Mouse (Mus musculus) forebrain, embryonic 12.5 days (tissue): Measurements from ENCODE around the gene Tcf15. TPM values are rescaled to one million over a fixed set of nuclear protein-coding genes. Genes with fewer than 3 reads are reported as not detected.
A peak's percentile ranks its signal among the peaks of the same experiment; 100 is the strongest.

Source experiments
- ATAC-seq: fragments of 200-750 bp; cut with Nextera tagmentation; 2 replicates; pipeline ENCODE4 v1.8.0; 2017; ENCODE audit warnings: moderate TSS enrichment; ENCODE audit not compliant: low FRiP score
- H3K27ac ChIP-seq: fragments of 300-500 bp; sonication (generic); 2 replicates; pipeline ENCODE4 v1.5.1; 2016; ENCODE audit warnings: mild to moderate bottlenecking
- H3K27me3 ChIP-seq: fragments of 300-500 bp; sonication (generic); 2 replicates; pipeline ENCODE4 v1.6.1; 2016; ENCODE audit warnings: mild to moderate bottlenecking
- H3K36me3 ChIP-seq: fragments of 300-500 bp; sonication (generic); replicated peaks from 2 replicates; pipeline ENCODE4 v1.6.1; 2016; ENCODE audit warnings: mild to moderate bottlenecking
- H3K4me1 ChIP-seq: fragments of 300-500 bp; sonication (generic); 2 replicates; pipeline ENCODE4 v1.6.1; 2016
- H3K4me2 ChIP-seq: fragments of 300-500 bp; sonication (generic); 2 replicates; pipeline ENCODE4 v1.6.1; 2016; ENCODE audit warnings: mild to moderate bottlenecking, moderate library complexity
- H3K4me3 ChIP-seq: fragments of 300-500 bp; sonication (generic); replicated peaks from 2 replicates; pipeline ENCODE4 v1.5.1; 2016; ENCODE audit warnings: mild to moderate bottlenecking
- H3K9ac ChIP-seq: fragments of 300-500 bp; sonication (generic); 2 replicates; pipeline ENCODE4 v1.6.1; 2016; ENCODE audit warnings: mild to moderate bottlenecking
- H3K9me3 ChIP-seq: fragments of 300-500 bp; sonication (generic); 2 replicates; pipeline ENCODE4 v1.6.1; 2016
- WGBS: fragments of 180-500 bp; shearing (Covaris S2); methylation state at CpG from one replicate; pipeline ENCODE4 v1.1.7; 2016; 5-methylcytosine and 5-hydroxymethylcytosine counted together
- polyA plus RNA-seq: library from polyadenylated mRNA; unstranded; fragments of >200 nt; fragmentation: Nextera tagmentation; extraction: Ambion mirVana; gene quantifications from 2 replicates; pipeline ENCODE4 v1.2.1, GENCODE M21; 2016

The Tcf15 gene
- polyA plus RNA-seq, 1 experiment from 2014 or later = 3.0 TPM

DNA sequence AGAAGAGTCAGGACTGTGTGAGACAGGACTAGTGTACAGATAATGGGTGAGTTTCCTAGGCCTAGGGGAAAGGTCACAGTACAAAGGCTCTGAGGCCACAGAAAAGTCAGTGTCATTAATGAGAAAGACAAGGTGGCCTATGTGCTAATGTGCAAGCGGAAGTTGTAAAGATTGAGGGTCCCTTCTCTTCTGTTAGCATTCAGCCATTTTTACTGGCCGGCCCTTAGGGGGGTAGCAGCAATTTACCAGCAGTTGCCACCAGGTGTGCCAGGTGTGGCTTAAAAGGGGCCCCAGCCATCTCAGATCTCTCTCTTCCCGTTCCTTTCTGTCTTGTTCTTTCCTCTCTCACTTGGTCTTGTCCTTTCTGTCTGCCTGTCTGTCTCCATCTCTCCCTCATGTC, 35.0 kb downstream of the Tcf15 start:
- 0 out of 2 replicates have a peak, but pooled peaks cover 7% of the 10 kb centered on the region for H3K27me3 ChIP-seq
- H3K9me3 ChIP-seq = no peaks in the 10 kb centered on the region; the same call in 1 of the 2 replicates
- H3K27ac ChIP-seq = no peak overlapping the region
- H3K9ac ChIP-seq = no peak overlapping the region
- 74% methylated on average over 3 of the region's 3 CpGs for WGBS
- ATAC-seq = no peak
- H3K4me3 ChIP-seq = no peak overlapping the region
- H3K4me1 ChIP-seq = peaks cover 6% of the 10 kb centered on the region
- H3K4me2 ChIP-seq = no peak overlapping the region
- no peaks in the 10 kb centered on the region for H3K36me3 ChIP-seq

DNA sequence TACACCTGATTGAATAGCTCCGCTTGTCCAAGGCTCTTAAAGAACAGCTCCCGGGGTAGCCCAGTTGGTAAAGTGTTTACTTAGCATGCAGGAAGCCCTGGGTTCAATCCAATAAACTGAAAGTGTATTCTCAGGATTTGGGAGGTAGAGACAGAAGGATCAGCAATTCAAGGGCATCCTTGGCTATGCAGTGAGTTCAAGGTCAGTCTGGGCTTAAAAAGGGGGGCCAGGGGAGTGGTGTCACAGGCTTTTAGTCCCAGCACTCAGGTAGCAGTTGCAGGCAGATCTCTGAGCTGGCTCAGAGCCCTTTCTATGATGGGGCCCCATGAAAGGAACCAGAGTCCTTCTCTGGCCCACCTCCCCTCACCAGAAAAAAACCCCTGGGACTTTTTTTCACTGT, 35.9 kb downstream of the Tcf15 start:
- Histone ChIP-seq H3K9me3 (no peaks in the 10 kb centered on the region; the same call in 1 of the 2 replicates), H3K27me3 (0 out of 2 replicates have a peak, but pooled peaks cover 7% of the 10 kb centered on the region), H3K36me3 (no peaks in the 10 kb centered on the region), H3K4me1 (peaks cover 6% of the 10 kb centered on the region), H3K4me2 (no peak overlapping the region), H3K9ac (no peak overlapping the region), H3K27ac (no peak overlapping the region), H3K4me3 (no peak overlapping the region)
- 87% methylated on average over 2 of the region's 2 CpGs for WGBS
- no peak for ATAC-seq

DNA sequence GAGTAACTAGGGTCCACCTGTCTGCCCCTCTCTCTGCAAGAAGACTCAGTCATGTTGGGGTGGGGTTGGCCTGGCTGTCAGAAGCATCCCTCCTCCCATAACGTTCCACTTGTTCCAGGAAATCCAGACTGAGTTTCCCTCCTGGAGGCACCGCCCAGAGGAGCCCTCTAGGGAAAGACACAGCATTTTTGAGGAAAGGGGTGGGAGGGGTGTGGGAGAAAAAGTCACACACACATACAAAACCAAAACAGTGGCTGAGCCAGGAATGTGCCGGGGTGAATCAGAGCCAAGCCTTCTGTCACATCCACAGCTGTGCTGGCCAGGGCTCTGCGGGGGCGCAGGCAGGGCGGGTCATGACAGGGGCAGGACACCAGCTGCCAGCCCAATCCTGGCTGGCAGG, 37.0 kb downstream of the Tcf15 start:
- peak overlapping the region; percentile 25; the same call in 1 of the 2 replicates for H3K9ac ChIP-seq
- H3K4me3 ChIP-seq = no peak overlapping the region
- peaks cover 6% of the 10 kb centered on the region for H3K4me1 ChIP-seq
- 0 out of 2 replicates have a peak, but pooled peaks cover 7% of the 10 kb centered on the region for H3K27me3 ChIP-seq
- H3K4me2 ChIP-seq = no peak overlapping the region
- WGBS = 78% methylated on average over 6 of the region's 6 CpGs
- no peak for ATAC-seq
- H3K36me3 ChIP-seq = no peaks in the 10 kb centered on the region
- no peaks in the 10 kb centered on the region for H3K9me3 ChIP-seq
- H3K27ac ChIP-seq = no peak overlapping the region

DNA sequence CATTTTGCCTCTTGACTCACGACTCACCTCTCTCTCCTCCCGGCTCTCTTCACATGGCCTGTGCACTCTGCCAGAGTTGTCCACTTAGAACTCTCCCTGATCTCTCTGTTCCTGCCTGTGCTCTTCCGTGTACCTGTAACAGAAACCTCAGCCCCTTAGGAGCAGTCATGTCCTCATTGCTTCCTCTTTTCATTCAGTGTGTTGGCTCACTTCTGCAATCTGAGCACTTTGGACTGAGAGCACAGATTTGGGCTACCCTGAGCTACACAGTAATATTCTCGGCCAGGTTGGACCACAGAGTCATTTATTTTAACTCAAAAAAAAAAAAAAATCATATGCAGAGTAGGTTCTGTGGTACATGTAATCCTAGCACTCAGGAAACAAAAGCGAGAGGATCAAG, 43.8 kb downstream of the Tcf15 start:
- H3K9me3 ChIP-seq = no peaks in the 10 kb centered on the region
- H3K36me3 ChIP-seq = no peaks in the 10 kb centered on the region
- ATAC-seq = no peak
- H3K4me2 ChIP-seq = no peak overlapping the region
- no peak overlapping the region for H3K27ac ChIP-seq
- H3K4me3 ChIP-seq = no peak overlapping the region
- H3K4me1 ChIP-seq = no peaks in the 10 kb centered on the region
- H3K27me3 ChIP-seq = no peaks in the 10 kb centered on the region
- 77% methylated on average over 5 of the region's 5 CpGs for WGBS
- H3K9ac ChIP-seq = no peak overlapping the region

DNA sequence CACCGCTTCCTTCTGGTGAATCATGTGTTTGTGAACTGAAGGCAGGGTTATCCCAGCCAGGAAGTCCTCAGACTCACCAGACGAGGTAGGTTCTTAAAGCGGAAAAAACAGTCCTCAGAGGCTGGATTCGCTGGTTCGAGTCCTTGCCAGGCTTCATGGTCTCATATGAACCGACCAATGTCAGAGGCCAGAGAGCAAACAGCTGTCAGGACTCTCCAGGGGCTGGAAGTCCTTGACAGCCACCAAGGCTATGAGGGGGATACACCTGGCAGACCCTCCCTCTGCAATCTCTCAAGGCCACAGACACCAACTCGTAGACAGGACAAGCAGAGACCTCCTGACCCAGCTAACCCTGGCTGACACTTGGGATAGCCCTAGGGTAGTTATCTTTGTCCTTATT, 45.9 kb downstream of the Tcf15 start:
- Histone ChIP-seq H3K36me3 (no peaks in the 10 kb centered on the region), H3K4me1 (no peaks in the 10 kb centered on the region), H3K9me3 (no peaks in the 10 kb centered on the region), H3K4me3 (no peak overlapping the region), H3K9ac (no peak overlapping the region), H3K4me2 (no peak overlapping the region), H3K27me3 (no peaks in the 10 kb centered on the region), H3K27ac (no peak overlapping the region)
- no peak for ATAC-seq
- WGBS = 75% methylated on average over 7 of the region's 7 CpGs

DNA sequence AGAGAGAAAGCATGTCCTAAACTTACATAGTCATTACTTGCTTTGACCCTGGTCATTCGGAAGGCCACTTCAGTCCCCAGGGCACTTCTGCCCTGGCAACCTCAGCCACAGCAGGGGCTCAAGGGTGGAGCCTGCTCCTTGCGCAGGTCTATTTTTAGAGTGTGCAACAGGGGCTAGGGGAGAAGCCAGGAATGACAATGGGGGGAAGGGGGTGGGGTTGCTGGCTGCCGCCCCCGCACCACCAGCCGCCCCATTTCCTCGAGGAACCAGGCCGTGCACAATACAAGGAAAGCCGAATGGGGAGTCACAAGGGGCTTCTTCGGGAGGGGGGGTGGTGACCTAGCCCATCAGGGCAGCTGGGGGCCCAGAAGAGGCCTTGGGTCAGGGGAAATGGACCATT, 46.3 kb downstream of the Tcf15 start:
- H3K27me3 ChIP-seq = no peaks in the 10 kb centered on the region
- WGBS = 58% methylated on average over 9 of the region's 9 CpGs
- H3K9me3 ChIP-seq = no peaks in the 10 kb centered on the region
- no peak for ATAC-seq
- no peaks in the 10 kb centered on the region for H3K36me3 ChIP-seq
- no peak overlapping the region for H3K4me2 ChIP-seq
- H3K4me3 ChIP-seq = no peak overlapping the region
- H3K4me1 ChIP-seq = no peaks in the 10 kb centered on the region
- H3K9ac ChIP-seq = no peak overlapping the region
- H3K27ac ChIP-seq = no peak overlapping the region

DNA sequence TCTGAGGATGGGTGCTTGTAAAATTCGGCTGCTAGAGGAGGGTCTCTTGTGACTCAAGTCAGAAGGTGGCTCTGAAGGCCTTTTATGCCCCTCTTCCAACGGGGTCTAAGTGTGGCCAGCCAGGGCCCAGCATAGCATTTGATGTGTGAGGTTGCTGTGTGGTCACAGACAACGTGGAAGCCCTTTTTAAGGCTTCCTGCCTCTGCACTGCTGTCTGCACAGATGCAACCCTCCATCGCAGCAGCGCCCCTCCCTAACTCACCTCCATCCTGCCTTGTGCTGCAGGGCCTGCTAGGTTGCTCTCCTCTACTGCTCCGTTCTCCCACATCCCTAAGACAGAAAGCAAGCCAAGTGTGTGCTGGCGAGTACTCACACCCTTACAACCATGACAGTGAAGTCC, 46.8 kb downstream of the Tcf15 start:
- H3K9me3 ChIP-seq = no peaks in the 10 kb centered on the region
- no peaks in the 10 kb centered on the region for H3K27me3 ChIP-seq
- H3K36me3 ChIP-seq = no peaks in the 10 kb centered on the region
- no peak overlapping the region for H3K4me3 ChIP-seq
- no peak for ATAC-seq
- no peak overlapping the region for H3K9ac ChIP-seq
- no peak overlapping the region for H3K27ac ChIP-seq
- H3K4me2 ChIP-seq = no peak overlapping the region
- 73% methylated on average over 7 of the region's 7 CpGs for WGBS
- no peaks in the 10 kb centered on the region for H3K4me1 ChIP-seq

DNA sequence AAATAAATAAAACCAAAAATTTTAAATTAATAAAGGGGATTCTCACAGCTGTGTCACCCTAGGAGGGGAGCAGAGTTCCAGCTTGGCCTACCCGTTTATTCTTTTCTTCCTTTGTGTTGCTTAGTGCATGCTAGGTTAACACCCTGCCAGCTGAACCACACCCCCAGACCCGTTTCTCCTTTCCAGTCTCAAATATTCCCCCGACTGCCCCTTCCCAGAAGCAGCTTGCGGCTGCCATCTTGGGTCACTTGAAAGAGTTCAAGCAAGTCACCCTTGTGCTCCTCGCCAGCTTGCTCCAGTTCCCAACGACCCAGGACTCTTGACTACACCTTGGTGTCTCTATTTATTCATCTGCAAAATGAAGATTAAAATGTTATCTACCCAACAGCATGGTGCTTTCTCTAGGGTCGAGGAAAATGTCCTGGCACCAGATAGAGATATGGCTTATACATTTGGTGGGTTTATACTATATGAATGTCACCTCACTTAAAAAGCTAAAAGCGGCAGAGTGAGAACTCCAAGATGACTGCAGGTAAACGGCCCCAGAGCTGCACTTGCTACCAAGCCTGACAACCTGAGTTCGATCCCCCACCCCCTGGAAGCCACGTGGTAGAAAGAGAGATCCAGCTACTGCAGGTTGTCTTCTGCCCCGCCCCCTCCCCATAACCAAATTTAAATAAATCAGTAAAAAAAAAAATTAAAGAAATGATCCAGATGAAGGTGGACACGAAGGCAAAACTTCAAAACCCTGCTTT, 49.4 kb downstream of the Tcf15 start:
- Histone ChIP-seq H3K4me3 (no peak overlapping the region), H3K4me2 (no peak overlapping the region), H3K9ac (no peak overlapping the region), H3K36me3 (no peaks in the 10 kb centered on the region), H3K9me3 (no peaks in the 10 kb centered on the region), H3K27me3 (no peaks in the 10 kb centered on the region), H3K4me1 (0 out of 2 replicates have a peak, but pooled peaks cover 3% of the 10 kb centered on the region), H3K27ac (no peak overlapping the region)
- WGBS = 73% methylated on average over 13 of the region's 13 CpGs
- ATAC-seq = no peak

DNA sequence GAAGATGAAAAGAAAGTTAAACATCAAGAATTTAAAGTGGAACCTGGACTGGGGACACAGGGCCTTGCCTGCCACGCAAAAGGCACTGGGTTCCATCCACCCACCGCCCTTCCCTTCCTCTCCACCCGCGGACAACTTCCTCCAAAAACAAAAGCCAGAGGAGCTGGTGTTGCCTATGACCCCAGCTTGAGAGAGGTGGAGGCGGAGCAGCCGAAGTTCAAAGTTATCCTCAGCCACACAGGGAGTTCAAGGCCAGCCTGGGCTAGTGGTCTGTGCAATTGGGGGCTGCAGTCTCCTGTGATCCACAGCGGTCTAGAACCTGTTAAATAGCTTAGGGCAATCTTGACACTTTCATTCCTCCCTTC, 50.0 kb downstream of the Tcf15 start:
- Histone ChIP-seq H3K27ac (no peak overlapping the region), H3K9me3 (no peaks in the 10 kb centered on the region), H3K36me3 (no peaks in the 10 kb centered on the region), H3K9ac (no peak overlapping the region), H3K27me3 (no peaks in the 10 kb centered on the region), H3K4me2 (no peak overlapping the region), H3K4me1 (0 out of 2 replicates have a peak, but pooled peaks cover 3% of the 10 kb centered on the region), H3K4me3 (no peak overlapping the region)
- no peak for ATAC-seq
- 79% methylated on average over 7 of the region's 7 CpGs for WGBS

DNA sequence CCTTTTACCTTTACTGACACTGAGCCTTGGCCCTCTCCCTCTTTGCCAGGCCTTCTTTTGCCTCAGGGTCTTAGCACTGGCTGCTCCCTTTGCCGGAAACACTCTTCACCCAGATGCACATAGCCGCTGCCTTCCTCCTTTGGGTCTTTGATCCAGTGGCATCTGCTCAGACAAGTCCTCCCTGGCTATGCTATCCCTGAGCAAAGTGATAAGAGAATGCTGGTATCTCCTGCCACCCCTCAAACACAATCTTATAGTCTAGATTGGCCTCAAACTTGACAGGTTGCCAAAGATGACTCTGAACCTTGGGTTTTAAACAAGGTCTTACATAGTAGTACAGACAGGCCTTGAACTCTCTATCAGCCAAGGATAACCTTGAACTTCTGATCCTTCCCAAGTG, 51.2 kb downstream of the Tcf15 start:
- Histone ChIP-seq H3K36me3 (no peaks in the 10 kb centered on the region), H3K27me3 (no peaks in the 10 kb centered on the region), H3K9ac (no peak overlapping the region), H3K4me3 (no peak overlapping the region), H3K9me3 (no peaks in the 10 kb centered on the region), H3K27ac (no peak overlapping the region), H3K4me2 (no peak overlapping the region), H3K4me1 (0 out of 2 replicates have a peak, but pooled peaks cover 3% of the 10 kb centered on the region)
- WGBS = 90% methylated on average over 2 of the region's 2 CpGs
- no peak for ATAC-seq

DNA sequence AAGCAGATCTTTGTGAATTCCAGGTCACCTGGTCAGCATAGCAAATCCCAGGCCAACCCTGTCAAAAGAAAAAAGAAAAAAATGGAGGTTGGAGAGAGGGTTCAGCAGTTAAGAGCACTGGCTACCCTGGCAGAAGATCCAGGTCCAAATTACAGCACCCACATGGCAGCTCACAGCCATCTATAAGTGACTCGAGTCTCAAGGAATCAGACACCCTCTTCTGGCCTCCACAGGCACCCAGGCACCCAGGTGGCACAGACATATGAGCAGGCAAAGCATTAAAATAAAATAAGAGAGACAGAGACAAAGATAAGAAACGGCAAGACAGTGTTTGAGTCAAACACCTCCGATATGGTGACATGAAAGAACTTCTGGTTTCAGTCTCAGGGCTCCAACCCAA, 53.5 kb downstream of the Tcf15 start:
- H3K27ac ChIP-seq = 0 out of 2 replicates have a peak overlapping the region, but pooled peaks have one; percentile 2
- no peak overlapping the region for H3K4me3 ChIP-seq
- H3K9me3 ChIP-seq = no peaks in the 10 kb centered on the region
- no peak overlapping the region for H3K9ac ChIP-seq
- no peaks in the 10 kb centered on the region for H3K27me3 ChIP-seq
- H3K4me2 ChIP-seq = no peak overlapping the region
- 45% methylated on average over 3 of the region's 3 CpGs for WGBS
- 0 out of 2 replicates have a peak, but pooled peaks cover 3% of the 10 kb centered on the region for H3K4me1 ChIP-seq
- peak; percentile 30; the same call in 1 of the 2 replicates for ATAC-seq
- H3K36me3 ChIP-seq = no peaks in the 10 kb centered on the region

DNA sequence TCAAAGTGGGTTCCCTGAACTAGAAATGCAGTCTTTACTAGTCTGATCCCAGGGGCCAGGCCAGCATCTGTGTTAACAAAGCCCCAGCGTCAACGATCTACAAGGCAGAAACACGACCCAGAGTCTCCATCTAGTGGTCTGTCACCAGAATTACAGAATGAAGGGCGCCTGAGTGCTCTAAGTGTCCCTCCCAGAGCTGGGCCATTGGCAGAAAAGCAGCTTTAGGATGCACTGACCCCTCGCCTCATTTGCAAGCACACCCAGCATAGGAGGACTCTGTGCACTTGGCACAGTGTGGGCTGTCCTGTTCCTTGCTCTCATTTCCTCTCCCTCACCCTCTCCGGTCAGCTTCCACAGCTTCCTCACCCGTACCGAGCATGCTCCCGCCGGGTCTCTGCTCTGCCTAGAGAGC, 53.9 kb downstream of the Tcf15 start:
- H3K36me3 ChIP-seq = no peaks in the 10 kb centered on the region
- WGBS = 48% methylated on average over 10 of the region's 10 CpGs
- H3K4me1 ChIP-seq = 0 out of 2 replicates have a peak, but pooled peaks cover 3% of the 10 kb centered on the region
- H3K9me3 ChIP-seq = no peaks in the 10 kb centered on the region
- ATAC-seq = peak; percentile 88
- no peak overlapping the region for H3K27ac ChIP-seq
- no peaks in the 10 kb centered on the region for H3K27me3 ChIP-seq
- no peak overlapping the region for H3K4me3 ChIP-seq
- H3K4me2 ChIP-seq = no peak overlapping the region
- no peak overlapping the region for H3K9ac ChIP-seq
